Mouse (Mus musculus) heart, embryonic 14.5 days (tissue): ENCODE measurements around the gene Veph1. TPM values are rescaled to one million over a fixed set of nuclear protein-coding genes. Genes with fewer than 3 reads are reported as not detected.

Experiments
- ATAC-seq: fragments of 200-750 bp; cut with Nextera tagmentation; 2 replicates; pipeline ENCODE4 v1.8.0; 2017; ENCODE audit warnings: low read depth, moderate TSS enrichment; ENCODE audit not compliant: insufficient number of reproducible peaks, insufficient read depth, low FRiP score
- H3K27ac ChIP-seq, 2 experiments: fragments of 200-500 bp in 1 of 2; fragments of 300-500 bp in 1 of 2; sonication (generic) in 1 of 2; replicated peaks in 1 of 2; 2 replicates each; pipeline ENCODE4 v1.5.1; 2012 to 2014; ENCODE audit warnings: low read depth in 2 of 2, low read length in 2 of 2, control low read depth in 1 of 2, mild to moderate bottlenecking in 1 of 2, mixed read lengths in 1 of 2; ENCODE audit not compliant: control insufficient read depth in 1 of 2, insufficient read depth in 1 of 2
- H3K27me3 ChIP-seq: fragments of 300-500 bp; sonication (generic); 2 replicates; pipeline ENCODE4 v1.6.1; 2014; ENCODE audit warnings: mild to moderate bottlenecking, low read length, control low read depth; ENCODE audit not compliant: control insufficient read depth, insufficient read depth
- H3K36me3 ChIP-seq: fragments of 300-500 bp; sonication (generic); 2 replicates; pipeline ENCODE4 v1.6.1; 2014; ENCODE audit warnings: mild to moderate bottlenecking, control low read depth, low read length, mixed read lengths; ENCODE audit not compliant: control insufficient read depth, insufficient read depth
- H3K4me1 ChIP-seq, 2 experiments: fragments of 200-500 bp in 1 of 2; fragments of 300-500 bp in 1 of 2; sonication (generic) in 1 of 2; 2 replicates each; pipeline ENCODE4 v1.6.1; 2012 to 2014; ENCODE audit warnings: low read length in 2 of 2, control low read depth in 1 of 2, mixed read lengths in 1 of 2; ENCODE audit not compliant: control insufficient read depth in 2 of 2, insufficient read depth in 2 of 2
- H3K4me2 ChIP-seq: fragments of 300-500 bp; sonication (generic); 2 replicates; pipeline ENCODE4 v1.6.1; 2014; ENCODE audit warnings: mild to moderate bottlenecking, low read length
- H3K4me3 ChIP-seq, 2 experiments: fragments of 200-500 bp in 1 of 2; fragments of 300-500 bp in 1 of 2; sonication (generic) in 1 of 2; 2 replicates each; pipeline ENCODE4 v1.5.1; 2012 to 2014; ENCODE audit warnings: low read length in 2 of 2, mild to moderate bottlenecking in 2 of 2, control low read depth in 1 of 2, low read depth in 1 of 2, moderate library complexity in 1 of 2; ENCODE audit not compliant: control insufficient read depth in 1 of 2, insufficient read depth in 1 of 2
- H3K9ac ChIP-seq: fragments of 300-500 bp; sonication (generic); 2 replicates; pipeline ENCODE4 v1.6.1; 2014; ENCODE audit warnings: mild to moderate bottlenecking, low read length
- H3K9me3 ChIP-seq: fragments of 300-500 bp; sonication (generic); 2 replicates; pipeline ENCODE4 v1.6.1; 2016; ENCODE audit warnings: low read length, control low read depth; ENCODE audit not compliant: control insufficient read depth
- WGBS: fragments of 180-500 bp; shearing (Covaris S2); extraction: QIAGEN DNeasy Blood & Tissue Kit; methylation state at CpG from one replicate; pipeline ENCODE4 v1.1.7; 2014; 5-methylcytosine and 5-hydroxymethylcytosine counted together
- polyA plus RNA-seq: library from polyadenylated mRNA; unstranded; fragments of >200 nt; fragmentation: Nextera tagmentation; extraction: Ambion mirVana; gene quantifications from 2 replicates; pipeline ENCODE4 v1.2.1, GENCODE M21; 2014

Gene Veph1
- polyA plus RNA-seq, 1 experiment from 2014 or later = 1.0 TPM

GRCm38 (mm10) chr3:66040857-66041494, 255.7 kb downstream of the Veph1 start:
- Histone ChIP-seq H3K27me3 (no peaks in the 10 kb centered on the region), H3K9me3 (no peaks in the 10 kb centered on the region), H3K27ac (0 out of 4 replicates have a peak overlapping the region, but pooled peaks of 1 of the 2 experiments have one; percentile 44), H3K4me2 (no peak overlapping the region), H3K4me1 (no peaks in the 10 kb centered on the region), H3K9ac (no peak overlapping the region), H3K36me3 (no peaks in the 10 kb centered on the region), H3K4me3 (no peak overlapping the region)
- WGBS = 59% methylated on average over 5 of the region's 5 CpGs
- no peak for ATAC-seq

GRCm38 (mm10) chr3:66035226-66035625, 261.4 kb downstream of the Veph1 start:
- WGBS = 65% methylated on average over 5 of the region's 5 CpGs
- Histone ChIP-seq H3K9ac (no peak overlapping the region), H3K36me3 (no peaks in the 10 kb centered on the region), H3K4me2 (no peak overlapping the region), H3K4me3 (no peak overlapping the region), H3K4me1 (no peaks in the 10 kb centered on the region), H3K9me3 (0 out of 2 replicates have a peak, but pooled peaks cover 4% of the 10 kb centered on the region), H3K27me3 (no peaks in the 10 kb centered on the region), H3K27ac (no peak overlapping the region)
- no peak for ATAC-seq

- 0 out of 2 replicates have a peak, but pooled peaks cover 4% of the 10 kb centered on the region for H3K9me3 ChIP-seq
- H3K9ac ChIP-seq = no peak overlapping the region
- WGBS = 61% methylated on average over 2 of the region's 2 CpGs
These were observed 263.3 kb downstream of the Veph1 start for GRCm38 (mm10) chr3:66033346-66033745.

GRCm38 (mm10) chr3:66025454-66025853, 271.2 kb downstream of the Veph1 start:
- Histone ChIP-seq H3K27ac (no peak overlapping the region), H3K9ac (no peak overlapping the region), H3K27me3 (no peaks in the 10 kb centered on the region), H3K4me3 (no peak overlapping the region), H3K36me3 (no peaks in the 10 kb centered on the region), H3K4me2 (no peak overlapping the region), H3K4me1 (no peaks in the 10 kb centered on the region), H3K9me3 (no peaks in the 10 kb centered on the region)
- ATAC-seq = no peak
- WGBS = 68% methylated on average over 3 of the region's 3 CpGs

More at GRCm38 (mm10) chr3:66033346-66033745, 263.3 kb downstream of the Veph1 start:
- no peaks in the 10 kb centered on the region for H3K4me1 ChIP-seq
- H3K36me3 ChIP-seq = no peaks in the 10 kb centered on the region
- ATAC-seq = no peak
- no peak overlapping the region for H3K4me2 ChIP-seq
- H3K27me3 ChIP-seq = no peaks in the 10 kb centered on the region
- H3K27ac ChIP-seq = no peak overlapping the region
- no peak overlapping the region for H3K4me3 ChIP-seq

GRCm38 (mm10) chr3:66024220-66024792, 272.3 kb downstream of the Veph1 start:
- H3K27ac ChIP-seq = no peak overlapping the region
- H3K9me3 ChIP-seq = no peaks in the 10 kb centered on the region
- ATAC-seq = no peak
- no peak overlapping the region for H3K4me3 ChIP-seq
- H3K4me1 ChIP-seq = no peaks in the 10 kb centered on the region
- H3K27me3 ChIP-seq = no peaks in the 10 kb centered on the region
- H3K36me3 ChIP-seq = no peaks in the 10 kb centered on the region
- no peak overlapping the region for H3K4me2 ChIP-seq
- H3K9ac ChIP-seq = no peak overlapping the region
- WGBS = 66% methylated on average over 5 of the region's 5 CpGs

- no peak overlapping the region for H3K4me3 ChIP-seq
- H3K27me3 ChIP-seq = no peaks in the 10 kb centered on the region
- H3K4me1 ChIP-seq = no peaks in the 10 kb centered on the region
- no peak overlapping the region for H3K4me2 ChIP-seq
- no peak for ATAC-seq
- H3K9ac ChIP-seq = no peak overlapping the region
- no peak overlapping the region for H3K27ac ChIP-seq
- no peaks in the 10 kb centered on the region for H3K9me3 ChIP-seq
- WGBS = 89% methylated on average over 5 of the region's 5 CpGs
- no peaks in the 10 kb centered on the region for H3K36me3 ChIP-seq
These were observed 277.5 kb downstream of the Veph1 start for GRCm38 (mm10) chr3:66019171-66019570.

- no peaks in the 10 kb centered on the region for H3K27me3 ChIP-seq
- no peak overlapping the region for H3K4me2 ChIP-seq
- no peaks in the 10 kb centered on the region for H3K9me3 ChIP-seq
- no peak overlapping the region for H3K9ac ChIP-seq
- no peak for ATAC-seq
- WGBS = 69% methylated on average over 3 of the region's 3 CpGs
- H3K4me1 ChIP-seq = no peaks in the 10 kb centered on the region
- no peak overlapping the region for H3K27ac ChIP-seq
- no peak overlapping the region for H3K4me3 ChIP-seq
- no peaks in the 10 kb centered on the region for H3K36me3 ChIP-seq
These were observed 288.8 kb downstream of the Veph1 start for GRCm38 (mm10) chr3:66007632-66008401.
